In the genomic region with DNA sequence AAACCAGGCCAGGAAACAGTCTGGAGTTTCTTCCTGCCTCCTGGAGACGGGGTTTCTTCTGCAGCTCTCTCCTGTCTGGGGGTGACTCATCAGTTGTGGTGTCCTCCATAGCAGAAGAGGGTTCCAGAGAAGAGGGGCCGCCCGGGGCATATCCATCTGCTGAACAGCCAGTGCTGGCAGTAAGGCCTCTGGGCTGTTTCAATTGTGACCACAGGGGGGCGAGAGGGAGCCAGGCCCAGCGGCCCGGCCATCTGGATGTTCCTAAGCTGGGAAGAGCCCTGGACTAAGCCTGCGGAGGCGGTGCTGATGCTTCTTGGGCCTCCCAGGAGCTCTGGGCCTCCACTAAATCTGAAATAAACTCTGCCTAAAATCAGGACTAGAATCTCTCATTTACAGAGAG, we compare ENCODE assay signal across 9 mouse cellular contexts. TPM values are rescaled to one million over a fixed set of nuclear protein-coding genes. Genes with fewer than 3 reads are reported as not detected.
DNase-seq lines count a peak whose midpoint lies in the region; ATAC-seq and TF ChIP-seq lines count a peak whose summit lies in the region.
"Had no signal": no experiment of that assay in that cellular context is flagged by ENCODE, and none has a peak within 500 bp of the region (broad histone marks: within the 10 kb centered on the region; RNA-seq: fewer than 3 reads in every experiment).

No protein-coding gene starts in this region.

- in situ Hi-C loops in ES-E14 (cut with MboI; ENCODE audit: low sequenced_read_pairs in 2 of 2, unreplicated experiment in 2 of 2) = no loop called here

- DNase-seq in ES-E14 (ENCODE audit: low read depth, low spot score) = peak; percentile 67
- DNase-seq in c-Kit-positive CD71-positive TER-119-negative erythroid progenitor cells, embryonic 14.5 days (ENCODE audit: low read depth) = peak; percentile 33
- DNase-seq in heart, postnatal 25 days (ENCODE audit: low spot score) = peak; percentile 71
- DNase-seq in layer of hippocampus, adult 2 months (ENCODE audit: low spot score in 2 of 2) = peak; percentile 88 to 91
- peak; percentile 94 for DNase-seq in retina, embryonic 14.5 days (ENCODE audit: low spot score)
- peak; percentile 77 for DNase-seq in thymus, postnatal 25 days

- no peaks in the 10 kb centered on the region for H3K36me3 ChIP-seq in ES-E14 (ENCODE audit: control insufficient read depth, insufficient read depth, low read length, poor library complexity, severe bottlenecking)
- no peaks in the 10 kb centered on the region for H3K36me3 ChIP-seq in forebrain, embryonic 13.5 days (ENCODE audit: poor library complexity, severe bottlenecking)
- no peaks in the 10 kb centered on the region for H3K36me3 ChIP-seq in lung, embryonic 15.5 days

- no peaks in the 10 kb centered on the region for H3K9me3 ChIP-seq in ES-E14 (ENCODE audit: control insufficient read depth, insufficient read depth, low read depth, low read length)
- no peaks in the 10 kb centered on the region for H3K9me3 ChIP-seq in forebrain, embryonic 13.5 days (replicated peaks)
- no peaks in the 10 kb centered on the region for H3K9me3 ChIP-seq in lung, embryonic 15.5 days

- peak overlapping the region; percentile 11 to 42; a peak in 1 of 4 replicates for H3K4me3 ChIP-seq in ES-E14 (ENCODE audit: insufficient read depth in 1 of 2, low read depth in 1 of 2, low read length in 2 of 2, poor library complexity in 1 of 2, severe bottlenecking in 1 of 2)
- H3K4me3 ChIP-seq in forebrain, embryonic 13.5 days = no peak overlapping the region
- H3K4me3 ChIP-seq in layer of hippocampus, adult 2 months = no peak overlapping the region
- H3K4me3 ChIP-seq in lung, embryonic 15.5 days = no peak overlapping the region

- intact Hi-C loops in heart, postnatal 25 days (cut with DNase I) = loop anchor here (2.0 to 10.0 kb wide), 5 partner anchors 49 to 609 kb away; no protein-coding TSS in a partner anchor

- peak overlapping the region; percentile 57; the same call in 1 of the 2 replicates for H3K9ac ChIP-seq in ES-E14 (ENCODE audit: insufficient read depth, low read depth, low read length, poor library complexity, severe bottlenecking)
- no peak overlapping the region for H3K9ac ChIP-seq in forebrain, embryonic 13.5 days
- no peak overlapping the region for H3K9ac ChIP-seq in lung, embryonic 15.5 days

- peaks cover 6 to 25% of the 10 kb centered on the region in 2 experiments; a peak in 3 of 4 replicates for H3K4me1 ChIP-seq in ES-E14 (ENCODE audit: control insufficient read depth in 2 of 2, insufficient read depth in 2 of 2, low read length in 2 of 2, poor library complexity in 1 of 2)
- peaks cover 14% of the 10 kb centered on the region; the same call in 1 of the 2 replicates for H3K4me1 ChIP-seq in forebrain, embryonic 13.5 days
- no peaks in the 10 kb centered on the region for H3K4me1 ChIP-seq in lung, embryonic 15.5 days

- no peaks in the 10 kb centered on the region for H3K27me3 ChIP-seq in forebrain, embryonic 13.5 days
- no peaks in the 10 kb centered on the region for H3K27me3 ChIP-seq in lung, embryonic 15.5 days

- 0 out of 2 replicates have a peak overlapping the region, but pooled peaks have one; percentile 27 for H3K27ac ChIP-seq in ES-E14 (ENCODE audit: insufficient read depth, low read depth, low read length, poor library complexity, severe bottlenecking)
- no peak overlapping the region for H3K27ac ChIP-seq in forebrain, embryonic 13.5 days
- peak overlapping the region; percentile 32; the same call in 1 of the 2 replicates for H3K27ac ChIP-seq in layer of hippocampus, adult 2 months
- no peak overlapping the region for H3K27ac ChIP-seq in lung, embryonic 15.5 days
- H3K27ac ChIP-seq: macrophage had no signal

- no peak overlapping the region for H3K4me2 ChIP-seq in forebrain, embryonic 13.5 days
- H3K4me2 ChIP-seq in lung, embryonic 15.5 days = no peak overlapping the region

- ATAC-seq in forebrain, embryonic 13.5 days = peak; percentile 73
- peak; percentile 75; the same call in 1 of the 2 replicates for ATAC-seq in lung, embryonic 15.5 days (ENCODE audit: borderline replicate concordance, extremely low read depth, low FRiP score, low TSS enrichment)

- peak; percentile 99 for TF ChIP-seq CTCF in layer of hippocampus, adult 2 months (conservative IDR thresholded peaks at IDR 0.05)

- 6% methylated on average over 8 of the region's 8 CpGs for WGBS in forebrain, embryonic 13.5 days
- WGBS in lung, embryonic 15.5 days = 6% methylated on average over 8 of the region's 8 CpGs

TF ChIP-seq in ES-E14, 5 proteins besides CTCF, POLR2A, EP300 and RAD21:
- TF ChIP-seq ZC3H11A (IDR thresholded peaks at IDR 0.05; ENCODE audit: borderline replicate concordance, low read depth, low read length) (peak; percentile 34; the same call in 1 of the 2 replicates), HCFC1 (IDR thresholded peaks at IDR 0.05; ENCODE audit: borderline replicate concordance, insufficient read depth, low read length) (no peak)

RNA-seq across cellular contexts. Expression of gene Mdga1, which starts 5.8 kb away (rescaled TPM):
- total RNA-seq in ES-E14 (2012; rRNA removed) = 7.1 and 15.4 TPM in 2 replicates
- 7.4 and 8.0 TPM in 2 replicates for polyA plus RNA-seq in forebrain, embryonic 13.5 days (2015; fragmentation: Nextera tagmentation; extraction: Ambion mirVana)
- total RNA-seq in heart, postnatal 25 days (2021) = 10 to 100 TPM; 14.0 to 18.3 TPM
- total RNA-seq in layer of hippocampus, adult 2 months (2021) = 10 to 100 TPM; 70.1 to 73.8 TPM
- polyA plus RNA-seq in lung, embryonic 15.5 days (2015; fragmentation: Nextera tagmentation; extraction: Ambion mirVana) = 4.1 and 4.2 TPM in 2 replicates

RNA-seq across cellular contexts. Expression of gene Zfand3, which starts 28.8 kb away (rescaled TPM):
- total RNA-seq in ES-E14 (2012; rRNA removed) = 32.2 and 43.3 TPM in 2 replicates
- polyA plus RNA-seq in forebrain, embryonic 13.5 days (2015; fragmentation: Nextera tagmentation; extraction: Ambion mirVana) = 63.3 and 76.7 TPM in 2 replicates
- total RNA-seq in heart, postnatal 25 days (2021) = 100 to 1,000 TPM; 127 to 128 TPM
- total RNA-seq in layer of hippocampus, adult 2 months (2021) = 100 to 1,000 TPM; 112 to 118 TPM
- 56.7 and 59.8 TPM in 2 replicates for polyA plus RNA-seq in lung, embryonic 15.5 days (2015; fragmentation: Nextera tagmentation; extraction: Ambion mirVana)

Comparison
In these comparisons a context has a peak if more than half of its experiments do, and no peak if none do; other contexts are left out.
1. DNase-seq: peak in every context shown above with its lines; median percentile 94 in retina, embryonic 14.5 days; 90 in layer of hippocampus, adult 2 months; 77 in thymus, postnatal 25 days; 71 in heart, postnatal 25 days; 67 in ES-E14; 33 in c-Kit-positive CD71-positive TER-119-negative erythroid progenitor cells, embryonic 14.5 days.
2. H3K27ac ChIP-seq: peak in ES-E14 (single experiment) and layer of hippocampus, adult 2 months (single experiment); none in forebrain, embryonic 13.5 days (single experiment) and lung, embryonic 15.5 days (single experiment).
3. H3K4me3 ChIP-seq: peak in ES-E14 (2 of 2); none in forebrain, embryonic 13.5 days (single experiment), layer of hippocampus, adult 2 months (single experiment) and lung, embryonic 15.5 days (single experiment).